Mouse (Mus musculus) adrenal gland, postnatal 4 days (tissue): Measurements from ENCODE around the gene Hoxa3. TPM values are rescaled to one million over a fixed set of nuclear protein-coding genes. Genes with fewer than 3 reads are reported as not detected.

ENCODE experiments used
- DNase-seq, 2 experiments: peaks; one replicate each; pipeline ENCODE4 v3.0.0; 2021 to 2022; ENCODE audit warnings: low spot score in 2 of 2, mixed read lengths in 2 of 2
- total RNA-seq, 2 experiments: library from RNA; stranded (reverse); gene quantifications; 2 replicates each; pipeline ENCODE4 v1.2.3; 2021

Gene Hoxa3
- total RNA-seq, 2 experiments from 2014 or later: 13.3 to 15.6 TPM

GRCm38 (mm10) chr6:52221337-52221992, 8.3 kb upstream of the Hoxa3 start, which contains the start of gene Hoxa7:
Gene Hoxa7, minus strand, starts transcription at chr6:52221854.
- DNase-seq: peak; percentile 76 to 80

- no peak for DNase-seq
These were observed 7.8 kb upstream of the Hoxa3 start for GRCm38 (mm10) chr6:52220865-52221310.

- DNase-seq: no peak
These were observed 7.1 kb upstream of the Hoxa3 start for GRCm38 (mm10) chr6:52220003-52220864.

GRCm38 (mm10) chr6:52219234-52219942, 6.3 kb upstream of the Hoxa3 start:
- DNase-seq: no peak

DNA sequence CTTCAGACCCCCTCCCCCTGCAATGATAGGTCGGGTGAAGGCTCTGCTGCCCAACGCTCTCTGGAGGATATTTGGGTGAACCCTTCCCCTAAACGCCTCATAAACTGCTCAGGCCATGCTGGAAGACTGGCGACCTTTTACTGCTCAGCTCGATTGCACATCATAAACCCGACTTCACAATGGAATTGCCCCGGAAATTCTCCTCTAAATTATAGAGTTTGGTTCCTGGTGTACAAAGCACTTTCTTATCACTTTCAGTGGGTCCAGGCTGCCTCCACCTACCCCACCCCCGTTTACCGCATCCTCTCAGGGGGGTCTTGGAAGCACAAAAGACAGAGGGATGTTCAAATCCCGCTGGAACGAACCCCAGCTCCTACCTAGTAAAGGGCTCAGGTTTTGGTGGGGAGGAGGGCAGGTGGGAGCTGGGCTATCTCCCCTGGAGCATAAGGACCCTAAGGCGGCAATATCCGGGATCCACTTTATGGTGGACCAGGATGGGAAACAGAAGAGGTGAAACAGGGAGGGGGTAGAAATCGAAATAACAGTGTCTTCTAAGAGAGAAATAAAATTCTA, 5.6 kb upstream of the Hoxa3 start:
- DNase-seq: no peak

DNA sequence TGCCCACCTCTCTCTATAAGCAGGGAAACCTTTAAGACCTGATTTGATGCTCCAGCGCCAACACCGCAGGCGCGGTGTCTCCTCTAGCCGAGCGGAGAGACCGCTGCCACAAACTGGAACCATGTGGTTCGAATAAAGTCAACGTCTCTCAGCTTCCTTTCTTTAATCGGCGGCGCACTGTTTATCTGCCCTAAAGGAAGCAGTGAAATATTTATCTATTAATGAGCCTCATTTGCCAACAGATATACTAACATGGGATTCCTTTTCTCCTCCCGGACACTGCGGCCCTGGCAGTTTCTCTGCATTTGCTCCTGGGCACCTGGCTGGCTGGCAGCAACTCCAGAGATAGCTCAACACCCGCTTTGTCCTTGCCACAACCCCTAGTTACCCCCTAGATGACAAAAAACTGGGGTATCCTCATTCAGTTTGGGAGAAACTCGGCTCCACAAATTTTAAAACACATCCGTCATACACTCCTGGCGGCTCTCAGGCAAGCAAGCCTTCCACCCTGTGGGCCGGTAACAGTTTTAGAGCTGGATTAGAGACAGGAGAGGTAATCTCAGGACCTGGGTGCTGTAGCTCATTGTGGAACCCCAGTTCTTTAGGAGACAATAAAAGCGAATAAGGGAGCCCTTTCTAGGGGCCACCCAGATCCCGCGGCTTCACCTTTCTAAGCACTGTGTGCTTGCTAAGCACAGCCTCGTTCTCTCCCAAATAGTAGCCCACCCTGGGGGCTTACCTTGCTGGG, 4.9 kb upstream of the Hoxa3 start:
- DNase-seq: no peak

DNA sequence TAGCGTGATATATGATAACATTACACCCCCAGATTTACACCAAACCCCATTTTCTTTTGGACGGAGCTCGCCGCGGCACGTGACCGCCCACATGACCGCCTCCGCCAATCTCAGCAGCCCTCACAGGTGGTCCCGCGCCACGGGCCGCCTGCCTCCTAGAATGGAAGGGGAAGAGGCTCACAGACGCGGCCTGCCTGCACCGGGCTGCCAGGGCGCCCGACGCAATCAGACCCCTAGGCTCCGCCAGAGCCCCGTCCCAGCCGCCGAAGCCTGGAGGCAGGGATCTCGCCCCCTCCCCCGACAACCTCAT, 4.3 kb upstream of the Hoxa3 start:
- peak; percentile 64 to 66 for DNase-seq

DNA sequence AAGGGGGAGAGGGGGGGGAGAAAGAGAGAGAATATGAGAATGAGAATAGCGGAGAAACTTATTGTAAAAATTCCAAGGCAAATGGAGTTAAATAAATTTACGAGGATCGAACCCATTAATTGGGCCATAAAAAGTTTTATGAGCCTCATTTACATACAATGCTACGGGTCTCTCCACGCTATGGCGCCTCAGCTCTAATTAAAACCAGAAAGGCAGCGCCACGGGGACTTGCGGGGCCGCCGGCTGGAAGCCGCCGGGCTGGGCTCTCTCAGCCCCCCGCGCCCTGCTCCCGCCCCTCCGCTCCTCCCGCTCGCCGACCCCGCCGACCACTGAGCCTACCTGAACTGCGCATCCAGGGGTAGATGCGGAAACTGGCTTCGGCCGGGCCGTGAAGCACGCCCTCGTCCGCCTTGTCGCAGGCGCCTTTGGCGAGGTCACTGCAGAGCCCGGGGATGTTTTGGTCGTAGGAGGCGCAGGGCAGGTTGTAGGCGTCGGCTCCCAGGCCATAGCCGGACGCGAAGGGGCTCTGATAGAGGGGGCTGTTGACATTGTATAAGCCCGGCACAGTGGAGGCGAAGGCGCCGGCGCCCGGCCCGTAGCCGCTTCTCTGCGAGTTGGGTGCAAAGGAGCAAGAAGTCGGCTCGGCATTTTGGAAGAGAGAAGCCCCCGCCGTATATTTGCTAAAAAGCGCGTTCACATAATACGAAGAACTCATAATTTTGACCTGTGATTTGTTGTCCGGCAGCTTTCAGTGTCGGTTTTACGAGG, 3.7 kb upstream of the Hoxa3 start:
- peak in 1 of 2 experiments; percentile 12 for DNase-seq

DNA sequence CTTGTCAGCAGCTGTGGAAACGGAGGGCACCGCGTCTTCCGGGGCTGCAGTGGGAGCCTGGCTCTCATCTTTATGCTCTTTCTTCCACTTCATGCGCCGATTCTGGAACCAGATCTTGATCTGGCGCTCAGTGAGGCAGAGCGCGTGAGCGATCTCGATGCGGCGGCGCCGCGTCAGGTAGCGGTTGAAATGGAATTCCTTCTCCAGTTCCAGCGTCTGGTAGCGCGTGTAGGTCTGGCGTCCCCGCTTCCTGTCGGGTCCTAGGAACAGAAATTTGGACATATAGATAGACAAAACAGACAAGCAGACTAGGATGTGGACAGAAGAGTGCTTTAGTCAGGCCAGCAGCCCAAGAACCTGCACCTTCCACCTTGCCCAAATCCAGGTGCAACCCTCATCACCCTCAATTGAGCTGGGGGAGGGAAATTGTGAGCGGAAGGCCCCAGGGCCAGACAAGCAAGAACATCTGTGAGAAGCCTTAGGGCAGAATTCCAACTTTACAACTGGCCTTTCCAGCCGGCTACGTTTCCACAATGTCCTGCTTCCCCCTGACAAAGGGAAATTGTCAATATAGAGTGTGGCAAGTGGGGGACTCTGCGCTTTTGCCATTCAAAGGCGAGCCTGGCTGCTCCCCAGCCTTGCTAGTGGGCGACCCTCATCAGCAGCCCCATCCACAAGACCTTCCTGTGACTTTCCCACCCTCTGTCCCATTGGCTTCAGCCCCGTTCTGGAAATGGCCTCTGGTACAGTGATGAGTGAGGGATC, 2.8 kb upstream of the Hoxa3 start:
- DNase-seq: peak; percentile 1 to 3

- no peak for DNase-seq
These were observed 1.9 kb upstream of the Hoxa3 start for GRCm38 (mm10) chr6:52215070-52215469.

GRCm38 (mm10) chr6:52214271-52214670, 1.1 kb upstream of the Hoxa3 start:
- DNase-seq: peak in 1 of 2 experiments; percentile 2

- DNase-seq: peak in 1 of 2 experiments; percentile 23
These were observed 499 bp downstream of the Hoxa3 start for GRCm38 (mm10) chr6:52212556-52213118.

DNA sequence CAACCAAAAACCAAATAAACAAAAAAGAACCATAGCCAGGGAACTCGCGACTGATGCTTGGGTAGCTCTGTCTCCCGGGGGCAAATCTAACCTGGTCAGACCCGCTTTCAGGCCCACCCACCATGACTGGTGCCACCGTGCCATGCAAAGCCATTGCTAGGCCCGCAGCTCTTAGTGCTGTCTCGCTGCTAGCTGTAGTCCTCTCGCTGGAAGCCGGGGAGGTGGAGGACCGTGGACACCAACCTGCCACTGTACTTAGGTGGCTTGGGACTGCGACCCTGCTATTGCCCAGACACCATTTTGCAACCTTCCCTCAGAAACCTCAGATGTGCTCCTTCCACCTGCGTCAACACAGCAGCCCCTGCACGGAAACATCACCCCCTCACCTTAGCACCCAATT, 1.2 kb downstream of the Hoxa3 start:
- no peak for DNase-seq

DNA sequence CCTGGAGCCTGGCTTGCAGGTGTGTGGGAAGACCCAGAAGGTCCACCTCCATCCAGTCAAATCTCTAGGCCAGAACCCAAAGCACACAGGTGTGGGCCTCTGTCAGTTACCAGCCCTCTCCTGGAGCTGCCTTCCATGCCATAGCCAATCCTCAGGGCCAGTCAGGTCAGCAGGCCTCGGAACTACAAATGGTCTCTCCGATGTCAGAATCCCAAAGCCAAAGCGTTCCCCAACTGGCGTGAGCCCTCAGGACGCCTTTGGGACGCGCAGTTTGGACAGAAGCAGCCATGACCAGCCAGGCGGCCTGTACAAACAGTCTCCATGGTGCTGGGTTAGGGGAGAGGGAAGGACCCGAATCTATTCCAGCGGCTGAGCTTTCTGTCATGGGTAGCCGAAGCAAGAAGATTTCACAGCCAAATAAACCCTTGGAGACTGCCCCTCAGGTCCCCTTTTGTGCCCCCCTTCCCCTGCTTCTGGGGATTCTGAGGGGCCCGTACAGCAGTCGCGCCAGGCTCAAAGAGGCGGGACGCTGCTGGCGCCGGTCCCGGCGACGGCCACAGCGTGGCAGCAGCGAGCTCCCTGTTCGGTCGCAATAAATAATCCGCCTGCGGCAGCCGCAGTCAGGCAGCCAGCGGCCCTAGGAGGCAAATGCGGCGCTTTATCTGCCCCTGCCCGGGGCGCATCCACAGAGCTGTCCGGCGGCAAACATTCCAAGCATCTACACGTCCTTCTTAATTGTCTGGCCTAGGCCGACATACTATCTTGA, 1.8 kb downstream of the Hoxa3 start:
- peak in 1 of 2 experiments; percentile 73 for DNase-seq

GRCm38 (mm10) chr6:52209685-52210046, 3.5 kb downstream of the Hoxa3 start:
- DNase-seq: no peak

DNA sequence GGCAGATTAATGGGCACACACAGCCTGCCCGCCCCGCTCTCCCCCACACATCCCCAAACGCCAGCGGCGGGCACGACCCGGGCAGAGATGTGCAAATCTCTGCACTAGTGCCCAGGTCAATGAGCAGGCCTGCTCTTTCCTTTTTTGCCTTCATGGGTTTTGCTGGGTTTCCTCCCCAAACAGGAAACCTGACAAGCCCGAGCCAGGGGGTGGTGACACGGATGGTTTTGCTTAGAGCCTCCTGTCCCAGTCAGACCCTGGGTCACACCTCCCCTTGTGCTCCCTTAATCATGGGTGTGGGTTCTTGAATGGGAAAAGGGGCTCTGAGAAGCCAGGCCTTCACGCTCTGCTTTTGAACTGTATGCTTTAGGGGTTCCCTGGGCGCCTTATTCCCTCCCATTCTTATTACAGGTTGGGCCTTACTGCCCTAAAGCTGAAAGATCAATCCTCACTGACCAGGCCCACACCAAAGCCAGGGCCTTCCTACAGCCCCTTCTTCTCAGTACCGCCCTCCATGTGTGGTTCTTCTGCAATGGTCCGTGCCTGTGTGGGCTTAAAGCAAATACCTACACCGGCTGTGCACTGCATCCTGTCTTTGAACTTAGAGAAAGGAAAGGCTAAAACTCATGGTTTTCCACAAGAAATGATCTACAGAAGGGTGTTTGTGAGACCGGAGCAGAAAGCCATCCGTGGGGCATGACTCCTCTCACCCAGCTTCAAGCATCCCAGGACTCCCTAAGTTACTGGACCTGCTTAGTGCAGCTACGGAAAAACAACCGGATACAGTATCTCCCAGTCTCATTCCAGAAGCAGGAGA, 4.1 kb downstream of the Hoxa3 start:
- DNase-seq: no peak
